Mouse (Mus musculus) neural tube, embryonic 11.5 days (tissue): ENCODE measurements around the gene Ccnl2. TPM values are rescaled to one million over a fixed set of nuclear protein-coding genes. Genes with fewer than 3 reads are reported as not detected.

Experiments used
- ATAC-seq: fragments of 200-750 bp; cut with Nextera tagmentation; 2 replicates; pipeline ENCODE4 v1.8.0; 2017; ENCODE audit warnings: moderate number of reproducible peaks, mild to moderate bottlenecking, moderate TSS enrichment, moderate library complexity; ENCODE audit not compliant: insufficient read depth, low FRiP score, low TSS enrichment
- DNase-seq: peaks from one replicate; pipeline ENCODE4 v3.0.0-alpha.2; 2015; ENCODE audit warnings: low spot score
- H3K27ac ChIP-seq: fragments of 300-500 bp; sonication (generic); 2 replicates; pipeline ENCODE4 v1.5.1; 2014; ENCODE audit warnings: low read depth, mild to moderate bottlenecking, low read length
- H3K27me3 ChIP-seq: fragments of 300-500 bp; sonication (generic); 2 replicates; pipeline ENCODE4 v1.6.1; 2014; ENCODE audit warnings: mild to moderate bottlenecking, low read length, mixed read lengths; ENCODE audit not compliant: control insufficient read depth, insufficient read depth
- H3K36me3 ChIP-seq: fragments of 300-500 bp; sonication (generic); 2 replicates; pipeline ENCODE4 v1.6.1; 2014; ENCODE audit warnings: mild to moderate bottlenecking, low read length, moderate library complexity, mixed read lengths; ENCODE audit not compliant: control insufficient read depth, insufficient read depth
- H3K4me1 ChIP-seq: fragments of 300-500 bp; sonication (generic); 2 replicates; pipeline ENCODE4 v1.6.1; 2014; ENCODE audit warnings: low read length, mixed read lengths; ENCODE audit not compliant: control insufficient read depth, insufficient read depth
- H3K4me2 ChIP-seq: fragments of 300-500 bp; sonication (generic); 2 replicates; pipeline ENCODE4 v1.6.1; 2014; ENCODE audit warnings: low read depth, mild to moderate bottlenecking, moderate library complexity
- H3K4me3 ChIP-seq: fragments of 300-500 bp; sonication (generic); 2 replicates; pipeline ENCODE4 v1.5.1; 2014; ENCODE audit warnings: low read depth, low read length
- H3K9ac ChIP-seq: fragments of 300-500 bp; sonication (generic); 2 replicates; pipeline ENCODE4 v1.6.1; 2014; ENCODE audit warnings: mild to moderate bottlenecking, low read length
- H3K9me3 ChIP-seq: fragments of 300-500 bp; sonication (generic); 2 replicates; pipeline ENCODE4 v1.6.1; 2016; ENCODE audit warnings: low read length; ENCODE audit not compliant: control insufficient read depth
- WGBS: fragments of 180-500 bp; shearing (Covaris S2); extraction: QIAGEN DNeasy Blood & Tissue Kit; methylation state at CpG from one replicate; pipeline ENCODE4 v1.1.7; 2014; 5-methylcytosine and 5-hydroxymethylcytosine counted together
- polyA plus RNA-seq: library from polyadenylated mRNA; unstranded; fragments of >200 nt; fragmentation: Nextera tagmentation; extraction: Ambion mirVana; gene quantifications from 2 replicates; pipeline ENCODE4 v1.2.1, GENCODE M21; 2014

Ccnl2 gene
- polyA plus RNA-seq, 1 experiment from 2014 or later = 188 TPM

- Histone ChIP-seq H3K4me2 (peak within 1 kb of the TSS; percentile 76), H3K27ac (no peak within 1 kb of the TSS)
- no peak for ATAC-seq
Measured at GRCm38 (mm10) chr4:155802741-155803339, 9.4 kb upstream of the Ccnl2 start, which contains the start of gene Mrpl20. TSS of gene Mrpl20 (plus strand) at chr4:155802878.

GRCm38 (mm10) chr4:155803340-155804041, 8.8 kb upstream of the Ccnl2 start:
- DNase-seq (peak; percentile 97), ATAC-seq (peak; percentile 99)
- Histone ChIP-seq H3K9ac (peak overlapping the region; percentile 78), H3K9me3 (no peaks in the 10 kb centered on the region), H3K27ac (no peak overlapping the region), H3K4me3 (peak overlapping the region; percentile 89), H3K4me2 (peak overlapping the region; percentile 76), H3K27me3 (no peaks in the 10 kb centered on the region), H3K4me1 (peaks cover 11% of the 10 kb centered on the region; the same call in 1 of the 2 replicates), H3K36me3 (peaks cover 7% of the 10 kb centered on the region)
- WGBS = under 1% methylated on average over 58 of the region's 58 CpGs

More at GRCm38 (mm10) chr4:155802741-155803339, 9.4 kb upstream of the Ccnl2 start, which contains the start of gene Mrpl20:
- no peaks in the 10 kb centered on the region for H3K27me3 ChIP-seq
- no peak for DNase-seq
- H3K4me1 ChIP-seq = peaks cover 11% of the 10 kb centered on the region; the same call in 1 of the 2 replicates
- no peaks in the 10 kb centered on the region for H3K9me3 ChIP-seq
- 15% methylated on average over 12 of the region's 12 CpGs for WGBS
- peak within 1 kb of the TSS; percentile 89 for H3K4me3 ChIP-seq
- H3K9ac ChIP-seq = peak within 1 kb of the TSS; percentile 78
- peaks cover 4% of the 10 kb centered on the region for H3K36me3 ChIP-seq

GRCm38 (mm10) chr4:155807841-155808240, 4.4 kb upstream of the Ccnl2 start:
- Histone ChIP-seq H3K36me3 (peaks cover 9% of the 10 kb centered on the region), H3K4me1 (peaks cover 15% of the 10 kb centered on the region), H3K4me2 (no peak overlapping the region), H3K27ac (no peak overlapping the region), H3K4me3 (no peak overlapping the region), H3K27me3 (no peaks in the 10 kb centered on the region), H3K9me3 (no peaks in the 10 kb centered on the region), H3K9ac (no peak overlapping the region)
- ATAC-seq = no peak
- 87% methylated on average over 3 of the region's 3 CpGs for WGBS
- DNase-seq = no peak

DNA sequence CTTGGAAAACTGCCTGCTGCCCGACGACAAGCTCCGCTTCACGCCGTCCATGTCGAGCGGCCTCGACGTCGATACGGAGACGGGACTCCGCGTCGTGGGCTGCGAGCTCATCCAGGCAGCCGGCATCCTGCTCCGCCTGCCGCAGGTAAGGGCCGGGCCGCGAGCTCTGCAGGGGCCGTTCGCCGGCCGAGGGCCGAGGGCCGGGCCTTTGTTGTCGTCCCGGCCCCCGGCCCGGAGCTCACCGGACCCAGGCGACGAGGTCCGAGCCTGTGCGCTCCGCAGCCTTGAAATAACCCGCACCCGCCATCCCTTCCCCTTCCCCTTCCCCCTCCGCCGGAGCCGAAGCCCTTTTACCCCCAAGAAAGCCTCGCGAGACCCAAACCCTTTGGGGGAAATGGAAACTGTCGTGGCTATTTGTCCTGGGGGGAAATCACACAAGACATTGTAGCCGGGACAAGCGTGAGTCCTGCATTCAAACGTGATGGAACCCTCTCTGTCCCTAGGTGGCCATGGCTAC, 434 bp downstream of the Ccnl2 start:
- Histone ChIP-seq H3K27me3 (no peaks in the 10 kb centered on the region), H3K4me2 (peak overlapping the region; percentile 84), H3K27ac (peak overlapping the region; percentile 85), H3K9me3 (no peaks in the 10 kb centered on the region), H3K9ac (peak overlapping the region; percentile 100), H3K4me3 (peak overlapping the region; percentile 87), H3K4me1 (peaks cover 15% of the 10 kb centered on the region), H3K36me3 (peaks cover 19% of the 10 kb centered on the region)
- DNase-seq = peak; percentile 59
- under 1% methylated on average over 49 of the region's 49 CpGs for WGBS
- ATAC-seq = peak; percentile 41

DNA sequence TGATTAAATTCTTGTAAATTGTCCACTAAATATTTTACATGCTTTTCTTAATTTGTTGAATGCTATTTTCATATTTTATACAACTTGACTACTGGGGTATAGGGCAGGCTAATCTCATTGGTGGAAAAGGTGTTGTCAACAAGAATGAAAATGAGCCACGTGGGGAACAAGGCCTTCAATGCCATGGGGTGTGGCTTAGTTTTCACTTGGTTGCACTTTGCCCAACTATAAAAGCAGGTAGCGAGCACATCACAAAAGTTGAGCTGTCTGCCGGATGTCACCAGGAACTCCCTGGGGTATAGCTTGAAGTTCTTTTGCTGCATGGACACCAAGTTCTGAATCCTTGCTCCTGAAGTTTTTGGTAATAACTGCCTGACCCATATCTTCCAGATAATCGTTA, 5.2 kb downstream of the Ccnl2 start:
- Histone ChIP-seq H3K36me3 (peaks cover 41% of the 10 kb centered on the region), H3K4me3 (no peak overlapping the region), H3K4me1 (peaks cover 10% of the 10 kb centered on the region), H3K27me3 (no peaks in the 10 kb centered on the region), H3K9ac (no peak overlapping the region), H3K27ac (no peak overlapping the region), H3K9me3 (no peaks in the 10 kb centered on the region), H3K4me2 (no peak overlapping the region)
- ATAC-seq = no peak
- WGBS = 86% methylated on average over 4 of the region's 4 CpGs
- DNase-seq = no peak

DNA sequence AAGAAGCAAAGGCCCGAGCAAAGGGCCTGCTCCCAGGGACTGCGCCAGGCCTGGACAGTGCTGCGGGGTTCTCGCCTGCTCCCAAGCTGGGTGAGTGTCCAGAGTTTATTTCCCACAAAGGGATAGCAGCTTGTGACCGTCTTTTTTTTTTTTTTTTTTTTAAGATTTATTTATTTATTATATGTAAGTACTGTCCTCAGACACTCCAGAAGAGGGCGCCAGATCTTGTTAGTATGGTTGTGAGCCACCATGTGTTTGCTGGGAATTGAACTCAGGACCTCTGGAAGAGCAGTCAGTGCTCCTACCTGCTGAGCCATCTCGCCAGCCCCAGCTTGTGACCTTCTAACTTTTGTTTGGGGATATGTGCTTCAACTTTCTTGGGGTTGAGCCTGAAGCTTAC, 8.7 kb downstream of the Ccnl2 start:
- no peak overlapping the region for H3K27ac ChIP-seq
- H3K4me3 ChIP-seq = no peak overlapping the region
- H3K4me1 ChIP-seq = no peaks in the 10 kb centered on the region
- no peak overlapping the region for H3K4me2 ChIP-seq
- no peak overlapping the region for H3K9ac ChIP-seq
- DNase-seq (no peak), ATAC-seq (no peak)
- H3K27me3 ChIP-seq = no peaks in the 10 kb centered on the region
- 86% methylated on average over 7 of the region's 7 CpGs for WGBS
- peaks cover 46% of the 10 kb centered on the region for H3K36me3 ChIP-seq
- no peaks in the 10 kb centered on the region for H3K9me3 ChIP-seq

GRCm38 (mm10) chr4:155823443-155823842, 11.2 kb downstream of the Ccnl2 start:
- DNase-seq = no peak
- Histone ChIP-seq H3K9me3 (no peaks in the 10 kb centered on the region), H3K9ac (no peak overlapping the region), H3K27me3 (no peaks in the 10 kb centered on the region), H3K27ac (no peak overlapping the region), H3K36me3 (peaks cover 39% of the 10 kb centered on the region), H3K4me2 (no peak overlapping the region), H3K4me1 (no peaks in the 10 kb centered on the region), H3K4me3 (no peak overlapping the region)
- 96% methylated on average over 16 of the region's 16 CpGs for WGBS
- ATAC-seq = no peak

DNA sequence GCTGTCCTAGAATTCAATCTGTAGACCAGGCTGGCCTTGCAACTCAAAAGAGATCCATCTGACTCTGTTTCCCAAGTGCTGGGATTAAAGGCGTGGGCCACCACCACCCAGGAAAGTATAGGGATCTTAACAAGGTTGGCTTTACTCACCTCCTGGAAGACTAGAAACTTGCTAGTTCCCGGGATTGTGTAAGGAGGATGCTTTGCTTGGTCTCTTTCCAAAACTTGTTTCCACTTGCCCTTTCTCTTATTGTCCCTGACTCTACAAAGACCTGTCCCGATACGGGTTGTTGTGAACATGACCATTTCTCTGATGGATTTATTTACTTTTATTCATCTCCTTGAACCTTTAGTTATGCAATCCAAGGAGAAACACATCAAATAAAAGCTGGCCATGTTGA, 17.6 kb downstream of the Ccnl2 start:
- H3K36me3 ChIP-seq = 0 out of 2 replicates have a peak, but pooled peaks cover under 1% of the 10 kb centered on the region
- ATAC-seq = no peak

More for the DNA sequence above, 17.6 kb downstream of the Ccnl2 start:
- Histone ChIP-seq H3K4me2 (no peak overlapping the region), H3K9me3 (no peaks in the 10 kb centered on the region), H3K9ac (no peak overlapping the region), H3K27me3 (no peaks in the 10 kb centered on the region), H3K4me1 (peaks cover 7% of the 10 kb centered on the region), H3K4me3 (no peak overlapping the region), H3K27ac (no peak overlapping the region)
- WGBS = 96% methylated on average over 4 of the region's 4 CpGs
- no peak for DNase-seq
